Mouse (Mus musculus): ENCODE data around the gene Adcy5.

The Adcy5 gene

DNA sequence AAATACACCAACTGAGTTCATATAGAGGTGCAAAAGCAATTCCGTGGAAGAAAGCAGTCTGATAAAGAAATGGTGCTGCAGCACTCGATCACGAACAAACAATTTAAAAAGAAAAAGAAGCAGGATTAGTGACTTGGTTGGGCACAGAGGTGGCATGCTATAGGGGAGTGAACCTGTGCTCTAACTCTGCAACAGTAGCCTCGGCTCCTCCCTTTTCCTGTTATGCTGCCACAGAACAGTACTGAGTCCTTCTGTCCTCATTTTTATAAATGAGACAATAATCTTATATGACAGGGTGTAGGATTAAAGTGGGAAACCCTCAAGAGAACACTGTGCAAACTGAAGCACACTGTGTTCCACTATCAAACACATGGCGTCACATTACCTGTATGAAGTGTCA, 162.8 kb downstream of the Adcy5 start:
- no peak for DNase-seq (ENCODE audit: inconsistent ontology term)

DNA sequence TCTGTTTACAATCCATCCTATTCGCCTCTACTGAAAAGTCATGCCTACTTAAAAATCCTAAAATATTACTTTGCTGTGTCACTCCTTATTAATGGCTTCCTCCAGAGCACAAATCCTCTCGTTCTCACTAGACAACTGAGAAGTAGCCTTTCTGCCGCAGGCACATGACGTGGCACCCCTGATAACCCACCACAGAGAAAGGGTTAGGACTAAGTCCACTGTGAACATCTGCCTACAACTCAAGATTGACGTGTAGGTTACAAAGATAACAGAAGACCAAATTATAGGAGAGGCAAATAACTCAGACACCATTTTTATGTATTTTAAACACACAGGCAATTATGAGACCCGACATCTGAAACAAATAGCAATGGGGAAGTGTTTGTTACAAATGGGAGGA, 163.7 kb downstream of the Adcy5 start:
- DNase-seq (ENCODE audit: inconsistent ontology term) = no peak

DNA sequence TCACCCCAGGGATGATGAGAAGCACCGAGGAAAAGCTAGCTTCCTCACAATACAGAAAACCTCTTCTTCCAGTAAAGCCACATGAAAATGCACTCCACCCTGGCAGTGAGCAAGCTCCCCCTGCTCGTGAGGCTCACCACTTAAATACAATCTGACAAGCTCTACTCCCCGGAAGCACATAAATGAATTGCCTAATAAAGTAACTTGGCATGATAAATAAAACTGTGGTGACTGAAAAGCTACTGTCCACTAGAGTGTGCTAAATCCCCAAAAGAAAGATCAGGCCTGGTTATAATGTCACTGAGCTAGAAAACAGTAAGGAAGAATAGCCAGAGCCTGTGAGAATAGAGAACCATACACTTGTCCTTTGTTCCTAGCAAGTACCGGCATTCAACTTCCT, 164.7 kb downstream of the Adcy5 start:
- peak; percentile 83 for DNase-seq (ENCODE audit: inconsistent ontology term)

DNA sequence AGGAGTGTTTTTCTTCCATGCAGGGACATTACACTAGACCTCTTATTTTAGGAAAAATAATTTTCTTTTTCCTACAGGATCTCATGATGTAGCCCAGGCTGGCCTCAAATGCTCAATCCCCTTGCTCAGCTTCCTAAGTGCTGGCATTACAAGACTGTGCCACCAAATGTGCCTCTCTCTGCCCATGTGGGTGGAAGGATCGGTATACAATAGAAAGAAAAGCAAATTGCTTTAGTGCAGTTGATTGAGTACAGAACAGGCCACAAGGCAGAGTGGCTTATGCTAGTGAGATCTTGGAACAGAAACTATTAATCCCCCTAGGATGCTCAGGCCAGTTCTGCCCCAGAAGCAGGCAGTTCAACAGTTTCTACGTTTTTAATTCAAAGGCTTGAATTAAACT, 165.1 kb downstream of the Adcy5 start:
- DNase-seq (ENCODE audit: inconsistent ontology term) = no peak

DNA sequence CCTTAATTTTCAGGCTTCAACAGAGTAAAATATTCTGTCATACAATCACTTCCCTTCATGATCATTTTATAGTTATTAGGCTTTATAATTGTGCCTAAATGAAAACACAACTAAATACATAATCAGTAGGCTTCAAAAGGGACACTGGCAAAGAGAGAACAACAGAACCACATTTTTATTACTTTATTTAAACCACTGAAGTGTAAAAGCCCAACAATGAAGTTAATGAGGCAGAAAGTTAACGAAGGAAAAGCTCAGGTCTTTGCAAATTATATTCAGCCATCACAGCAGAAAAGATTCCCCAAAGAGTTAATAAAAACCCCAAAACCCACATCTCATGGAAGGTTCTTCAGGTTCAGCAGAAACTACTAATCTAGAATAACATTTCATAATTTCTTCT, 175.8 kb downstream of the Adcy5 start:
- peak; percentile 90 for DNase-seq (ENCODE audit: inconsistent ontology term)

Measured in Muller cell, postnatal 12 days (primary cell).